Mouse (Mus musculus) MEL-GATA-1-ER (cell line): ENCODE measurements at regions not wholly inside any gene's neighbourhood (a gene's known extent, or its start where the extent isn't known, plus 50 kb on each side); places are given as distances from the start of the nearest gene placed in this dataset.
"Not testable (repeated sequence)": the region's sequence is repeated elsewhere in the genome, so short reads cannot be mapped to it uniquely, and the experiment has no call there.

Source experiments
- DNase-seq: peaks from one replicate; pipeline ENCODE4 v3.0.0-alpha.2; 2012; ENCODE audit warnings: low read depth; ENCODE audit errors: extremely low read depth

DNA sequence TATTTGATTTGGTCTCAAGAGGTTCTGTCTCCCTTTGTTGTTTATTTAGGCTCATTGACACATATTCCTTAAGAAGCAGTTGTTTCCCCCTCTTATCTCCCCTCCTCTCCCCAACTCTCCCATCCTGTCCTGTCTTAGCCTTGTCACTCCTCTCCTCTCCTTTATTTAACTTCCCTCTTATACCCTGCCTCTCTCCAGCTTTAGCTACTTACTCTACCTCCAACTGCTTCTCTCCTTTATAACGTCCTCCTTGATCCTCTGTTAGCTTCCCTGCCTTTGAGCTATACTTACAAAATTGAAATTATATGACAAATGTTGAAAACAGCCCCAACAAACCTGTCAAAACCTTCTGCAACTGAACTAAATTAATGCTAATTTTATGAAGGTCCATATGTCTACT lies 841.7 kb upstream of the G6pd2 start:
- DNase-seq, result no peak

DNA sequence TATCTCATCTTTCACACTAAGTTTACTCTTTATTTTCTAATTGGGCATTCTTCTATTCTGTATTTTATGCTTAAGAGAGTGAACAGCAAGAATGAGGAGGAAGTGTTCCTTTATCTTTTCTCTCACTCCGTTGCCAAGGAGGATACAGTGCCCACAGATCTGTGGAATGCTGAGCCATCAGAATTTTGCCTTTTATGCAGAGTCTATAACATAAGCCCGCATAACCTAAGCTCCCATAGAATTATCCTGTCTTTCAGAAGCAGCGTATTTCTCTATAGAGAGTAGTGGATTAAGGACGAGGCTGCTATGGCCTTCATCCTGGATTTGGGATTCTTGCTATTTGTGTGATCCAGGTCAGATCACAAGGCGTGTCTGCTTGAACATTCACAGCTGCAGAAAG lies 839.1 kb upstream of the G6pd2 start:
- DNase-seq, result no peak

- peak; percentile 9 for DNase-seq
These were observed 829.9 kb upstream of the G6pd2 start for GRCm38 (mm10) chr5:60978693-60979092.

DNA sequence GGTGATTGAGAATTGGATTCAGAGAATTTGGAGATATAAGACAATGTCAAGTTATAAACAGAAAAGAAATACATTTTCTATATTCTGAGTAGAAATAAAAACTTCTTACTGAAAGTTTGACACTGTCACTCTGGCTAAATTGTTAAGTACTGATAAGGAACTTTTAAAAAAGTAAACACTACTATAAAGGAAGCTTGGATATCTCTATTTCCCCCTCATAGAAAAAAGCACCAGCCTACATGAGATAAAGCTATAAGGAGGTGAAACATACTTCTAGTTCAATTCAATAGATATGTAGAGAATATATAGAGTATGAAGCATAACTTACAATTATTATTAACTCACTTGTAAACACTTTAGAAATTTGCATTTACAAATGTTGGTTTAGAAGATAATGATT lies 820.3 kb upstream of the G6pd2 start:
- DNase-seq, result no peak

- DNase-seq, result not testable (repeated sequence)
These were observed 819.3 kb upstream of the G6pd2 start for GRCm38 (mm10) chr5:60989330-60989729.

GRCm38 (mm10) chr5:60994761-60995523 lies 813.7 kb upstream of the G6pd2 start:
- no peak for DNase-seq

DNA sequence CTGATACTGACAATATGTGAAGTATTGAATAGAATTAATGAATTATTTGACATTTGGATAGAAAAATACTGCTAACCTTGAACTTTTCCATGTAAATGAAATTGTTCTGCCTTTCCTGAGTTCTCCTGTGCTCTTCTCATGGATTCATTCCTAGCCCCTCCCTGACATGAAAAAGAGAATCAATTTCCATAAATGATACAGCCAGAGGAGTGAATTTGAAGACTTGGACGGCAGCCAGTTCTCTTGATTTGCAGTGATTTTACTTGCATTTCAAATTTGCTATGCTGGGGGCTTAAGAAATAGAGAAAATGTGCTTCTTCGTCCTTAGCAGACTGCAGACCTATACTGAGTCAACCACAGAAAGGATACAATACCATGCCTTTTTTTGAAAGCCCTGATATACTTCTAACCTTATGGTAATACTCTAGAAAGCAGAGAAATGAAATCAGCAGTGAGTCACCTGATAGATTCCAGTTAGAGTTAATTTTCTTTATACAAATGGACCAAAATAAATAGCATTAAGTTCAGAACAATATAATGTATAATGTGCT lies 773.0 kb upstream of the G6pd2 start:
- no peak for DNase-seq
